Mouse (Mus musculus): ENCODE measurements around the gene Ptges2. TPM values are rescaled to one million over a fixed set of nuclear protein-coding genes. Genes with fewer than 3 reads are reported as not detected.

The Ptges2 gene
- polyA plus RNA-seq, 1 experiment from 2014 or later = 31.6 TPM

GRCm38 (mm10) chr2:32423481-32424331, 28.0 kb downstream of the Ptges2 start:
- H3K9ac ChIP-seq (ENCODE audit: low read length) = peak overlapping the region; percentile 54; the same call in 1 of the 2 replicates
- DNase-seq (ENCODE audit: low spot score) = peak; percentile 80
- TF ChIP-seq CTCF (IDR thresholded peaks at IDR 0.05; ENCODE audit: low read depth) (peak; percentile 46), EP300 (optimal IDR thresholded peaks at IDR 0.05) (peak; percentile 84)
- 1% methylated on average over 14 of the region's 14 CpGs for WGBS
- peak overlapping the region; percentile 93 for H3K27ac ChIP-seq (replicated peaks)
- H3K4me3 ChIP-seq (ENCODE audit: low read depth, low read length) = peak overlapping the region; percentile 43
- H3K4me1 ChIP-seq (replicated peaks; ENCODE audit: control insufficient read depth, insufficient read depth) = peaks cover 9% of the 10 kb centered on the region
- ATAC-seq (ENCODE audit: low FRiP score, low TSS enrichment) = peak; percentile 85
- peak overlapping the region; percentile 72 for H3K4me2 ChIP-seq (replicated peaks; ENCODE audit: low read depth)
- H3K9me3 ChIP-seq (ENCODE audit: control insufficient read depth, low read length) = no peaks in the 10 kb centered on the region
- peaks cover 9% of the 10 kb centered on the region for H3K36me3 ChIP-seq (ENCODE audit: control insufficient read depth, insufficient read depth, low read length)
- H3K27me3 ChIP-seq (ENCODE audit: control insufficient read depth, insufficient read depth, low read length) = no peaks in the 10 kb centered on the region

- H3K9me3 ChIP-seq (ENCODE audit: control insufficient read depth, low read length) = no peaks in the 10 kb centered on the region
- WGBS = 23% methylated on average over 3 of the region's 3 CpGs
- no peak overlapping the region for H3K4me3 ChIP-seq (ENCODE audit: low read depth, low read length)
- no peak for TF ChIP-seq EP300 (optimal IDR thresholded peaks at IDR 0.05)
- TF ChIP-seq CTCF (IDR thresholded peaks at IDR 0.05; ENCODE audit: low read depth) = no peak
- peaks cover 12% of the 10 kb centered on the region for H3K4me1 ChIP-seq (replicated peaks; ENCODE audit: control insufficient read depth, insufficient read depth)
- no peak overlapping the region; the same call in 1 of the 2 replicates for H3K9ac ChIP-seq (ENCODE audit: low read length)
- peak overlapping the region; percentile 93 for H3K27ac ChIP-seq (replicated peaks)
- no peak for ATAC-seq (ENCODE audit: low FRiP score, low TSS enrichment)
- peaks cover 3% of the 10 kb centered on the region; the same call in 1 of the 2 replicates for H3K36me3 ChIP-seq (ENCODE audit: control insufficient read depth, insufficient read depth, low read length)
- no peak for DNase-seq (ENCODE audit: low spot score)
- no peaks in the 10 kb centered on the region for H3K27me3 ChIP-seq (ENCODE audit: control insufficient read depth, insufficient read depth, low read length)
- no peak overlapping the region for H3K4me2 ChIP-seq (replicated peaks; ENCODE audit: low read depth)
Measured at GRCm38 (mm10) chr2:32424796-32425195, 29.1 kb downstream of the Ptges2 start.

- Histone ChIP-seq H3K4me3 (ENCODE audit: low read depth, low read length) (no peak overlapping the region), H3K9ac (ENCODE audit: low read length) (no peak overlapping the region), H3K9me3 (ENCODE audit: control insufficient read depth, low read length) (no peaks in the 10 kb centered on the region), H3K4me1 (replicated peaks; ENCODE audit: control insufficient read depth, insufficient read depth) (peaks cover 12% of the 10 kb centered on the region), H3K27me3 (ENCODE audit: control insufficient read depth, insufficient read depth, low read length) (no peaks in the 10 kb centered on the region), H3K36me3 (ENCODE audit: control insufficient read depth, insufficient read depth, low read length) (no peaks in the 10 kb centered on the region), H3K4me2 (replicated peaks; ENCODE audit: low read depth) (no peak overlapping the region), H3K27ac (replicated peaks) (peak overlapping the region; percentile 93)
- ATAC-seq (ENCODE audit: low FRiP score, low TSS enrichment) (no peak; the same call in 1 of the 2 replicates), DNase-seq (ENCODE audit: low spot score) (no peak)
- 52% methylated on average over 5 of the region's 5 CpGs for WGBS
- TF ChIP-seq EP300 (optimal IDR thresholded peaks at IDR 0.05) (no peak), CTCF (IDR thresholded peaks at IDR 0.05; ENCODE audit: low read depth) (no peak)
Measured at GRCm38 (mm10) chr2:32425568-32425967, 29.9 kb downstream of the Ptges2 start.

GRCm38 (mm10) chr2:32426141-32426540, 30.4 kb downstream of the Ptges2 start:
- no peak for TF ChIP-seq CTCF (IDR thresholded peaks at IDR 0.05; ENCODE audit: low read depth)
- no peak for TF ChIP-seq EP300 (optimal IDR thresholded peaks at IDR 0.05)
- no peak for ATAC-seq (ENCODE audit: low FRiP score, low TSS enrichment)
- Histone ChIP-seq H3K27me3 (ENCODE audit: control insufficient read depth, insufficient read depth, low read length) (no peaks in the 10 kb centered on the region), H3K4me3 (ENCODE audit: low read depth, low read length) (no peak overlapping the region), H3K9me3 (ENCODE audit: control insufficient read depth, low read length) (no peaks in the 10 kb centered on the region), H3K4me2 (replicated peaks; ENCODE audit: low read depth) (no peak overlapping the region), H3K9ac (ENCODE audit: low read length) (no peak overlapping the region), H3K4me1 (replicated peaks; ENCODE audit: control insufficient read depth, insufficient read depth) (peaks cover 12% of the 10 kb centered on the region), H3K36me3 (ENCODE audit: control insufficient read depth, insufficient read depth, low read length) (no peaks in the 10 kb centered on the region), H3K27ac (replicated peaks) (peak overlapping the region; percentile 69; the same call in 1 of the 2 replicates)
- WGBS = 90% methylated on average over 1 of the region's 1 CpGs
- DNase-seq (ENCODE audit: low spot score) = no peak

GRCm38 (mm10) chr2:32427720-32428119, 32.0 kb downstream of the Ptges2 start:
- Histone ChIP-seq H3K9me3 (ENCODE audit: control insufficient read depth, low read length) (no peaks in the 10 kb centered on the region), H3K27ac (replicated peaks) (peak overlapping the region; percentile 82), H3K36me3 (ENCODE audit: control insufficient read depth, insufficient read depth, low read length) (no peaks in the 10 kb centered on the region), H3K4me2 (replicated peaks; ENCODE audit: low read depth) (no peak overlapping the region), H3K9ac (ENCODE audit: low read length) (no peak overlapping the region), H3K4me3 (ENCODE audit: low read depth, low read length) (no peak overlapping the region), H3K4me1 (replicated peaks; ENCODE audit: control insufficient read depth, insufficient read depth) (peaks cover 8% of the 10 kb centered on the region), H3K27me3 (ENCODE audit: control insufficient read depth, insufficient read depth, low read length) (no peaks in the 10 kb centered on the region)
- 53% methylated on average over 5 of the region's 5 CpGs for WGBS
- peak; percentile 55 for DNase-seq (ENCODE audit: low spot score)
- TF ChIP-seq CTCF (IDR thresholded peaks at IDR 0.05; ENCODE audit: low read depth) (peak; percentile 15; the same call in 1 of the 2 replicates), EP300 (optimal IDR thresholded peaks at IDR 0.05) (no peak)
- ATAC-seq (ENCODE audit: low FRiP score, low TSS enrichment) = peak; percentile 8; the same call in 1 of the 2 replicates

GRCm38 (mm10) chr2:32428262-32428722, 32.6 kb downstream of the Ptges2 start:
- Histone ChIP-seq H3K4me1 (replicated peaks; ENCODE audit: control insufficient read depth, insufficient read depth) (peaks cover 4% of the 10 kb centered on the region), H3K9me3 (ENCODE audit: control insufficient read depth, low read length) (no peaks in the 10 kb centered on the region), H3K9ac (ENCODE audit: low read length) (no peak overlapping the region), H3K4me3 (ENCODE audit: low read depth, low read length) (no peak overlapping the region; the same call in 1 of the 2 replicates), H3K4me2 (replicated peaks; ENCODE audit: low read depth) (peak overlapping the region; percentile 34), H3K27ac (replicated peaks) (peak overlapping the region; percentile 82), H3K27me3 (ENCODE audit: control insufficient read depth, insufficient read depth, low read length) (no peaks in the 10 kb centered on the region), H3K36me3 (ENCODE audit: control insufficient read depth, insufficient read depth, low read length) (no peaks in the 10 kb centered on the region)
- WGBS = 21% methylated on average over 8 of the region's 8 CpGs
- TF ChIP-seq CTCF (IDR thresholded peaks at IDR 0.05; ENCODE audit: low read depth) (no peak), EP300 (optimal IDR thresholded peaks at IDR 0.05) (no peak)
- DNase-seq (ENCODE audit: low spot score) = peak; percentile 85
- peak; percentile 91 for ATAC-seq (ENCODE audit: low FRiP score, low TSS enrichment)
